Mouse (Mus musculus) limb, embryonic 14.5 days (tissue): ENCODE measurements around the gene Nap1l4. TPM values are rescaled to one million over a fixed set of nuclear protein-coding genes. Genes with fewer than 3 reads are reported as not detected.

Experiments used
- ATAC-seq: fragments of 200-750 bp; cut with Nextera tagmentation; 2 replicates; pipeline ENCODE4 v1.8.0; 2017; ENCODE audit warnings: low read depth, moderate number of reproducible peaks, moderate TSS enrichment; ENCODE audit not compliant: low FRiP score
- DNase-seq: peaks from one replicate; pipeline ENCODE4 v3.0.0-alpha.2; 2015; ENCODE audit warnings: low spot score
- H3K27ac ChIP-seq: fragments of 300-500 bp; sonication (generic); replicated peaks from 2 replicates; pipeline ENCODE4 v1.5.1; 2014; ENCODE audit warnings: low read depth, mild to moderate bottlenecking, low read length, moderate library complexity, mixed read lengths
- H3K27me3 ChIP-seq: fragments of 300-500 bp; sonication (generic); 2 replicates; pipeline ENCODE4 v1.6.1; 2014; ENCODE audit warnings: low read length, mixed read lengths; ENCODE audit not compliant: control insufficient read depth, insufficient read depth
- H3K36me3 ChIP-seq: fragments of 300-500 bp; sonication (generic); 2 replicates; pipeline ENCODE4 v1.6.1; 2014; ENCODE audit warnings: mild to moderate bottlenecking, low read length, moderate library complexity, mixed read lengths; ENCODE audit not compliant: control insufficient read depth, insufficient read depth
- H3K4me1 ChIP-seq: fragments of 300-500 bp; sonication (generic); 2 replicates; pipeline ENCODE4 v1.6.1; 2014; ENCODE audit warnings: antibody characterized with exemption, low read length, mixed read lengths; ENCODE audit not compliant: control insufficient read depth, insufficient read depth
- H3K4me2 ChIP-seq: fragments of 300-500 bp; sonication (generic); replicated peaks from 2 replicates; pipeline ENCODE4 v1.6.1; 2014; ENCODE audit warnings: low read depth, mild to moderate bottlenecking, low read length, moderate library complexity; ENCODE audit not compliant: severe bottlenecking
- H3K4me3 ChIP-seq: fragments of 300-500 bp; sonication (generic); replicated peaks from 2 replicates; pipeline ENCODE4 v1.5.1; 2014; ENCODE audit warnings: low read length
- H3K9ac ChIP-seq: fragments of 300-500 bp; sonication (generic); 2 replicates; pipeline ENCODE4 v1.6.1; 2014; ENCODE audit warnings: mild to moderate bottlenecking, low read depth, low read length, moderate library complexity; ENCODE audit not compliant: severe bottlenecking
- H3K9me3 ChIP-seq: fragments of 300-500 bp; sonication (generic); 2 replicates; pipeline ENCODE4 v1.6.1; 2016; ENCODE audit warnings: low read length; ENCODE audit not compliant: control insufficient read depth
- POLR2A ChIP-seq: fragments of 200-500 bp; IDR thresholded peaks from 2 replicates; pipeline ENCODE4 v1.8.0; 2012; ENCODE audit warnings: inconsistent platforms, mild to moderate bottlenecking, moderate library complexity, borderline replicate concordance; ENCODE audit not compliant: insufficient read depth, insufficient read length; ENCODE audit errors: extremely low read depth
- WGBS: fragments of 180-500 bp; shearing (Covaris S2); extraction: QIAGEN DNeasy Blood & Tissue Kit; methylation state at CpG from one replicate; pipeline ENCODE4 v1.1.7; 2014; 5-methylcytosine and 5-hydroxymethylcytosine counted together
- polyA plus RNA-seq, 2 experiments: library from polyadenylated mRNA; depleted of rRNA in 1 of 2; stranded (reverse) in 1 of 2; unstranded in 1 of 2; fragments of >200 nt; fragmentation: Nextera tagmentation in 1 of 2; extraction: Ambion mirVana in 1 of 2; gene quantifications; 2 replicates each; pipeline versions ENCODE4 v1.2.1 to v1.2.3; 2012 to 2014

Nap1l4 gene
- polyA plus RNA-seq, 2 experiments = 116 to 192 TPM

GRCm38 (mm10) chr7:143495104-143495961 lies 53.6 kb downstream of the Nap1l4 start:
- no peak for TF ChIP-seq POLR2A
- WGBS = 74% methylated on average over 8 of the region's 8 CpGs
- ATAC-seq (no peak), DNase-seq (no peak)
- Histone ChIP-seq H3K27me3 (peaks cover 3% of the 10 kb centered on the region; the same call in 1 of the 2 replicates), H3K4me3 (no peak overlapping the region), H3K9ac (no peak overlapping the region), H3K4me1 (no peaks in the 10 kb centered on the region), H3K9me3 (no peaks in the 10 kb centered on the region), H3K27ac (no peak overlapping the region), H3K4me2 (no peak overlapping the region), H3K36me3 (no peaks in the 10 kb centered on the region)

DNA sequence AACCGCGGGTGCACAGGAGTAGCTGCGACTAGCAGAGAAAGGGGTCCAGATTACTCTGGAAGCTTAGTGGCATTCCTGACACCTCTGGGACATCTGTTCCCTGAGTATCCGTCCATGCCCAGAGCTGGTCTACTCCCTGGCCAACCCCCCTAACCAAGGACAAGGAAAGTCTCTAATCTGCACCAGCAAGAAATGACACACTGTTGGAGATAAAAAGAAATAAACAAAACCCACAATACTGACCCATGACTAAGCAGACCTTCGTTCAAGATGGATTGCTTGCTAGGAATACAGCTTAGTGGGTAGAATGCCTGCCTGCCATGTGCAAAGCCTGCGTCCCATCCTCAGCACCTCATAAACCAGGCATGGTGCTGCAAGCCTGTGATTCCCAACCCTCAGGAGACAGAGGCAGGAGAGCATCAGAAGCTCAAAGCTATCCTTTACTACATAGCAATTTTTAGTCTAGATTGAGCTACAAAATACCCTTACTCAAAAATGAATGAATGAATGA lies 55.2 kb downstream of the Nap1l4 start:
- no peaks in the 10 kb centered on the region for H3K27me3 ChIP-seq
- DNase-seq (no peak), ATAC-seq (no peak)
- no peak overlapping the region for H3K4me3 ChIP-seq
- 72% methylated on average over 6 of the region's 6 CpGs for WGBS
- H3K4me2 ChIP-seq = no peak overlapping the region
- no peaks in the 10 kb centered on the region for H3K36me3 ChIP-seq
- no peak overlapping the region for H3K9ac ChIP-seq
- H3K27ac ChIP-seq = no peak overlapping the region
- H3K4me1 ChIP-seq = no peaks in the 10 kb centered on the region
- no peak for TF ChIP-seq POLR2A
- no peaks in the 10 kb centered on the region for H3K9me3 ChIP-seq

DNA sequence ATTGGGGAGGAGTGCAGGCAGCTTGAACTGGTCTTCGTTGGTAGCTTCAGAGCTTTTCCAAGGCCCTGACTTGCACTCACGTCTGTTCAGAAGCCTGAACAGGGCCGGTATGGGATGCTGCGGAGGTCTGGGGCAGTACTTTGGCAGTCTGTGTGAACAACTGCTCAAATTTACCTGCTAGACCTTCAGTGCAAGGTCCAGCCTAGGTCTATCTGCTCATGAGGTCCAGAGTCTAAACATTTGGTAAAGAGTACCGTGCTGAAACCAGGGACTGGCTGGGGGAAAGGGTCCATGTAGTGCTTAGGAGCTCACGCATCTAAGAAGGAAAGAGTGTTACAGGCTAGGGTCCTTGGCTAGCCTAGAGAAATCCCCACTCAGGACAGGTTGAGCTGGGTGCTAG lies 59.2 kb downstream of the Nap1l4 start:
- no peak for ATAC-seq
- no peak for DNase-seq
- H3K9ac ChIP-seq = no peak overlapping the region
- H3K36me3 ChIP-seq = no peaks in the 10 kb centered on the region
- H3K4me3 ChIP-seq = no peak overlapping the region
- H3K9me3 ChIP-seq = no peaks in the 10 kb centered on the region
- no peak overlapping the region for H3K27ac ChIP-seq
- no peak for TF ChIP-seq POLR2A
- whole genome bisulfite sequencing = 80% methylated on average over 6 of the region's 6 CpGs
- H3K4me2 ChIP-seq = no peak overlapping the region
- H3K27me3 ChIP-seq = no peaks in the 10 kb centered on the region
- no peaks in the 10 kb centered on the region for H3K4me1 ChIP-seq

DNA sequence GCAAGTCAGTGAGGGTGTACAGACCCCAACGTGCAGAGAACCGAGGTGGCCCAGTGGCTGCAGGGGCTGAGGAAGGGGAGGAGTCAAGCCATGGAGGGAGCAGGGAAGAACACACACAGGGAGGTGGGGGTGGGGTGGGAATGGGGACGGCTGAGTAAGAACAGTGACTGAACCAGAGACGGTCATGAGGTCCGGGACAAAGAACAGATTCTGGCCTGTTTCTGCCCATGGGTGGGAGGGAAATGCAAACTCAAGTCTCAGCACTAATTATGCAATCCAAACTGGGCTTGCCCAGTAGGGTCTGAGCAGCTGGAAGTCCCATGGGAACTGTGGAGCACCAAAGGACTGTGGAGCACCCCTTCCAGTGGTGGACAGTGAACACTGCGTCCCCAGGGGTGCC lies 66.4 kb downstream of the Nap1l4 start:
- ATAC-seq (no peak; the same call in 1 of the 2 replicates), DNase-seq (peak; percentile 28)
- H3K4me3 ChIP-seq = no peak overlapping the region
- 16% methylated on average over 6 of the region's 6 CpGs for WGBS
- TF ChIP-seq POLR2A = no peak
- H3K27me3 ChIP-seq = no peaks in the 10 kb centered on the region
- no peaks in the 10 kb centered on the region for H3K36me3 ChIP-seq
- H3K27ac ChIP-seq = no peak overlapping the region
- no peak overlapping the region for H3K4me2 ChIP-seq
- H3K9ac ChIP-seq = no peak overlapping the region
- H3K4me1 ChIP-seq = no peaks in the 10 kb centered on the region
- no peaks in the 10 kb centered on the region for H3K9me3 ChIP-seq

GRCm38 (mm10) chr7:143481806-143482387 lies 67.0 kb downstream of the Nap1l4 start:
- WGBS = 45% methylated on average over 5 of the region's 5 CpGs
- no peak overlapping the region for H3K4me3 ChIP-seq
- H3K9ac ChIP-seq = no peak overlapping the region
- no peaks in the 10 kb centered on the region for H3K4me1 ChIP-seq
- H3K9me3 ChIP-seq = no peaks in the 10 kb centered on the region
- DNase-seq (no peak), ATAC-seq (no peak)
- H3K4me2 ChIP-seq = no peak overlapping the region
- H3K27me3 ChIP-seq = no peaks in the 10 kb centered on the region
- no peaks in the 10 kb centered on the region for H3K36me3 ChIP-seq
- no peak overlapping the region for H3K27ac ChIP-seq
- no peak for TF ChIP-seq POLR2A
